Mouse (Mus musculus) G1E (cell line): ENCODE results near the gene Mypop. TPM values are rescaled to one million over a fixed set of nuclear protein-coding genes. Genes with fewer than 3 reads are reported as not detected.

Experiments
- ATAC-seq: 2 replicates; pipeline ENCODE4 v1.8.0; 2016; ENCODE audit warnings: mild to moderate bottlenecking; ENCODE audit not compliant: insufficient number of reproducible peaks, poor library complexity, low FRiP score, severe bottlenecking; ENCODE audit errors: extremely low read depth
- DNase-seq: peaks from one replicate; pipeline ENCODE4 v3.0.0; 2012; ENCODE audit warnings: low spot score
- H3K27me3 ChIP-seq: 2 replicates; pipeline ENCODE4 v1.6.1; 2012; ENCODE audit warnings: mild to moderate bottlenecking, low read length, inconsistent platforms; ENCODE audit not compliant: insufficient read depth
- H3K36me3 ChIP-seq: replicated peaks from 2 replicates; pipeline ENCODE3; 2012; ENCODE audit warnings: mild to moderate bottlenecking, inconsistent platforms
- H3K4me1 ChIP-seq: 2 replicates; pipeline ENCODE4 v1.6.1; 2012; ENCODE audit warnings: low read depth, low read length, inconsistent platforms, mixed read lengths; ENCODE audit not compliant: insufficient read depth
- H3K4me3 ChIP-seq: 2 replicates; pipeline ENCODE4 v1.5.1; 2012; ENCODE audit warnings: low read depth, mild to moderate bottlenecking, inconsistent platforms, low read length, moderate library complexity, mixed read lengths
- H3K9me3 ChIP-seq: replicated peaks from 2 replicates; pipeline ENCODE4 v1.6.1; 2012; ENCODE audit warnings: inconsistent platforms
- CTCF ChIP-seq: IDR thresholded peaks from 2 replicates; pipeline ENCODE4 v1.5.1; 2012; ENCODE audit warnings: low read depth, low read length, inconsistent platforms, mixed read lengths
- GATA1 ChIP-seq: IDR thresholded peaks from 2 replicates; pipeline ENCODE4 v1.6.1; 2012; ENCODE audit warnings: borderline replicate concordance, low read length, inconsistent platforms, mixed read lengths
- GATA2 ChIP-seq: IDR thresholded peaks from 2 replicates; pipeline ENCODE4 v1.6.1; 2012; ENCODE audit warnings: low read depth, low read length, inconsistent platforms, borderline replicate concordance
- POLR2AphosphoS5 ChIP-seq: IDR thresholded peaks from 2 replicates; pipeline ENCODE4 v1.6.1; 2012; ENCODE audit warnings: low read depth, low read length, inconsistent platforms; ENCODE audit not compliant: insufficient replicate concordance
- TAL1 ChIP-seq: conservative IDR thresholded peaks from 2 replicates; pipeline ENCODE4 v1.6.1; 2012; ENCODE audit warnings: low read depth, low read length, inconsistent platforms, mixed read lengths
- polyA plus RNA-seq: library from polyadenylated mRNA; stranded (reverse); fragments of >175 nt; gene quantifications from 2 replicates; pipeline ENCODE4 v1.2.3, GENCODE M21; 2012
- total RNA-seq, 2 experiments: library from RNA; stranded (forward) in 1 of 2; stranded (reverse) in 1 of 2; fragments of 200-1000 nt in 1 of 2; fragments of >200 nt in 1 of 2; fragmentation: Nextera tagmentation in 1 of 2; gene quantifications; 2 replicates each; pipeline ENCODE4 v1.2.3; 2014 to 2017

The Mypop gene
- total and polyA plus RNA-seq, 3 experiments, result 2.0 to 15.8 (median 2.4) TPM

DNA sequence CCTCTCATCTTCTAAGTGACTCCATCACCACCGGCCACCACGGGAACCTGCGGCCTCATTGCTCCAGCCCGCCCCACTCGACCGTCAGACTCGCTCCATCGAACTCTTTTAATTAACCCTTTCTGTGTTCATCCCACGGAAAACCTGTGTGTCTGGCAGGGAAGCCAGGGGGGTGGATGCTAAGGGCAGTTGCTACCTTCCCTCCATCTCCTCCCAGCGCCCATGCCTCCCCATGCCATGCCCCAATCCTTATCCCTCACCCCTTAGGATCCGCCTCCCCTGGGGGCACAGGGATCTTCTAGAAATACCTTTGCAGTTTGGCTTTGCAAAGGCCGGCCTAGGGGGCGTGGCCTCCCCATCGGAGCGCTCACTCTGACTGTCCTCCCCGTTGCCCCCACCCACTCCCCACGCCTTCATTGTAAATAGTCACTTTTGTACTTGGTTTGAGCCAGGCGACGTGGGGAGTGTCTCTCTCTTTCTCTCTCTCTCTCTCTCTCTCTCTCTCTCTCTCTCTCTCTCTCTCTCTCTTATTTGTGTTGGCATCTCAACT lies 27.7 kb upstream of the Mypop start:
- no peak for ATAC-seq
- no peak for DNase-seq
- Histone ChIP-seq H3K9me3 (peaks cover 2% of the 10 kb centered on the region), H3K4me3 (no peak overlapping the region), H3K36me3 (no peaks in the 10 kb centered on the region), H3K27me3 (peaks cover 11% of the 10 kb centered on the region), H3K4me1 (no peaks in the 10 kb centered on the region)
- TF ChIP-seq GATA1 (no peak), TAL1 (no peak), GATA2 (no peak), POLR2AphosphoS5 (no peak), CTCF (no peak)

DNA sequence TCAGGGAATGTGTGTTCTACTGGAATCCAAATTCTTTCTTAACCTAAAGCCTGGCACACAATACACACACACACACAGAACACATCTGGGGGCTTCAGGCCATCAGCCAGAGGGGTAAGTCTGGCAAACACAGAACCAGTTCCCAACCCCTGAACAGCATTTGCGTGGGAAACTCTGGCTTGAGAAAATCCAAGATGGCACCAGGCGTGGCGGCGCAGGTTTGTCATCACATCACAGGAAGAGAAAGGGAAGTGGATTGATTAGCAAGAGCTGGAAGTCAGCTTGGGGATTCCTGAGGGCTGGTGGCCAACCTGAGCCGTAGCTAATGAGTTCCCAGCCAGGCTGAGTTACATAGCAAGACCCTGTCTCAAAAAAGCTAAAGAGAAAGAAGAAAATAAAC lies 25.7 kb upstream of the Mypop start:
- ATAC-seq, result no peak
- Histone ChIP-seq H3K4me1 (no peaks in the 10 kb centered on the region), H3K4me3 (no peak overlapping the region), H3K9me3 (no peaks in the 10 kb centered on the region), H3K36me3 (no peaks in the 10 kb centered on the region), H3K27me3 (peaks cover 11% of the 10 kb centered on the region)
- no peak for TF ChIP-seq TAL1
- TF ChIP-seq GATA1, result no peak
- no peak for TF ChIP-seq POLR2AphosphoS5
- no peak for TF ChIP-seq GATA2
- TF ChIP-seq CTCF, result no peak
- no peak for DNase-seq

GRCm38 (mm10) chr7:18967603-18968002 lies 23.4 kb upstream of the Mypop start:
- peaks cover 8% of the 10 kb centered on the region for H3K27me3 ChIP-seq
- H3K4me1 ChIP-seq, result no peaks in the 10 kb centered on the region
- no peaks in the 10 kb centered on the region for H3K9me3 ChIP-seq
- DNase-seq (no peak), ATAC-seq (no peak)
- no peaks in the 10 kb centered on the region for H3K36me3 ChIP-seq
- no peak overlapping the region for H3K4me3 ChIP-seq
- TF ChIP-seq GATA1 (no peak), POLR2AphosphoS5 (no peak), TAL1 (no peak)

DNA sequence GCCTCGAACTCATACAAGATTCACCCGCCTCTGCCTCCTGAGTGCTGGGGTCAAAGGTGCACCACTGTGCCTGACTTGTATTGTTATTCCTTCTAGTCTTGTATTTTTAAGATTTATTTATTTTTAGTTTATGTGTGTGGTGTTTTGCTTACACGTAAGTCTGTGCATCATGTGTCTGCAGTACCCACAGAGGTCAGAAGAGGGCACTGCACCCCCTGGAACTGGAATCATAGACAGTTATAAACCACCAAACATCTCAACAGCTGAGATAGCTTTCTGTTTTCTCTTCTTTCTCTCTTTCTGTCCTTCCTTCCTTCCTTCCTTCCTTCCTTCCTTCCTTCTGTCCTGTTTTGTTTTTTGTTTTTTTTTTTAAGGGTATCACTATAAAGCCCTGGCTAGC lies 20.1 kb upstream of the Mypop start:
- ATAC-seq (no peak), DNase-seq (no peak)
- Histone ChIP-seq H3K27me3 (peaks cover 16% of the 10 kb centered on the region), H3K4me3 (no peak overlapping the region), H3K9me3 (no peaks in the 10 kb centered on the region), H3K36me3 (no peaks in the 10 kb centered on the region), H3K4me1 (no peaks in the 10 kb centered on the region)
- TF ChIP-seq GATA1 (no peak), CTCF (no peak), POLR2AphosphoS5 (no peak), GATA2 (no peak), TAL1 (no peak)

- no peak for ATAC-seq
- H3K36me3 ChIP-seq, result no peaks in the 10 kb centered on the region
- no peak for TF ChIP-seq CTCF
- no peak for TF ChIP-seq POLR2AphosphoS5
- no peak for TF ChIP-seq GATA1
- no peak for TF ChIP-seq TAL1
- no peak for TF ChIP-seq GATA2
- peaks cover 21% of the 10 kb centered on the region for H3K27me3 ChIP-seq
- H3K9me3 ChIP-seq, result no peaks in the 10 kb centered on the region
- H3K4me3 ChIP-seq, result no peak overlapping the region
- no peak for DNase-seq
- no peaks in the 10 kb centered on the region for H3K4me1 ChIP-seq
These were observed 12.7 kb upstream of the Mypop start for GRCm38 (mm10) chr7:18978381-18978780.

DNA sequence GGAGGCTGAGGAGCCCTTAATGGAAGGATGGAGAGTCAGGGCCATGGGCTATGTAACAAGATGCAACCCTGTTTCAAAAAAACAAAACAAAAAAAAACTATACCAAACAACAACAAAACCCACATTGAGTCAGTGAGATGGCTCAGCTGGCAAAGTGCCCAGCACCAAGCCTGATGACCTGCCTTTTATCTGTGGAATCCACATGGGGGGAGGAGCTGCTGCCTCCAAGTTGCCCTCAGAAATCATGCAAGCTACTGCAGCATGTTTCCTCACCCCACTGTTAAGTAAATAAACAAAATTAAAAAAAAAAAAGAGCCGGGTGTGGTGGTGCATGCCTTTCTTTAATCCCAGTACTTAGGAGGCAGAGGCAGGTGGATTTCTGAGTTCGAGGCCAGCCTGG lies 4.5 kb upstream of the Mypop start:
- Histone ChIP-seq H3K36me3 (no peaks in the 10 kb centered on the region), H3K27me3 (peaks cover 33% of the 10 kb centered on the region), H3K4me3 (no peak overlapping the region), H3K9me3 (no peaks in the 10 kb centered on the region), H3K4me1 (peaks cover 18% of the 10 kb centered on the region)
- no peak for ATAC-seq
- TF ChIP-seq POLR2AphosphoS5 (no peak), GATA1 (no peak), CTCF (no peak)
- no peak for DNase-seq

DNA sequence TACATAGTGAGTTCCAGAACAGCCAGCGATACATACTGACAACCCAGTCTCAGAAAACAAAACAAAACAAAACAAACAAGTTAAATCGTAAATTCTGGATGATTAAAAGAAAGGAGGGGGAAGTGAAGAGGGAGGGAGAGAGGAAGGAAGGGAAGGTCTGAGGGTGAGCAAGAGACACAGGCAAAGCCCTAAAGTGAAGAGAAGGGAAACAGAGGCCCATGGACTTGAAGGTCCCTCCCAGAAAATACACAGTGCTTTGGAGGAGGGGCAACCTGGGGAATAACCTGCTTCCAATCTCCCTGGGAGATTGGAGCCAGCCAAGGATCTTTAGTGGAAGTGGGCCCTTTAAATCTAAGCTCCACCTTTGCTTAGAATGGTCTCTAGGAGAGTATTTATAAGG lies 3.9 kb upstream of the Mypop start, which contains the start of gene Nanos2:
TSS of gene Nanos2 (plus strand) at position 301 of the 400 bp plus-strand sequence.
- TF ChIP-seq CTCF (no peak), GATA2 (no peak), POLR2AphosphoS5 (no peak), TAL1 (no peak), GATA1 (no peak)

More for the DNA sequence above, 3.9 kb upstream of the Mypop start, which contains the start of gene Nanos2:
- peaks cover 1% of the 10 kb centered on the region for H3K36me3 ChIP-seq
- DNase-seq (no peak), ATAC-seq (no peak)
- H3K4me1 ChIP-seq, result peaks cover 24% of the 10 kb centered on the region
- no peak within 1 kb of the TSS for H3K4me3 ChIP-seq
- peaks cover 33% of the 10 kb centered on the region for H3K27me3 ChIP-seq
- peaks cover 3% of the 10 kb centered on the region for H3K9me3 ChIP-seq
